Mouse (Mus musculus) MEL (cell line): ENCODE measurements at regions not wholly inside any gene's neighbourhood (a gene's known extent, or its start where the extent isn't known, plus 50 kb on each side); places are given as distances from the start of the nearest gene placed in this dataset.

ENCODE experiments used
- CTCF ChIP-seq, 3 experiments: IDR thresholded peaks in 2 of 3; conservative IDR thresholded peaks in 1 of 3; 2 replicates each; pipeline ENCODE4 v1.5.1; 2011 to 2012; ENCODE audit warnings: low read length in 3 of 3, low read depth in 2 of 3, mild to moderate bottlenecking in 2 of 3, improper control_type of control experiment in 1 of 3, inconsistent platforms in 1 of 3, mixed read lengths in 1 of 3, moderate library complexity in 1 of 3; ENCODE audit not compliant: control insufficient read depth in 1 of 3, insufficient read depth in 1 of 3, poor library complexity in 1 of 3, severe bottlenecking in 1 of 3
- POLR2AphosphoS5 ChIP-seq: IDR thresholded peaks from 2 replicates; pipeline ENCODE4 v1.6.1; 2012; ENCODE audit warnings: low read depth, borderline replicate concordance, mild to moderate bottlenecking, inconsistent platforms, low read length, moderate library complexity, mixed read lengths
- USF1 ChIP-seq: IDR thresholded peaks from 2 replicates; pipeline ENCODE4 v1.6.1; 2014; ENCODE audit warnings: low read depth, mild to moderate bottlenecking, inconsistent platforms, low read length, improper control_type of control experiment, moderate library complexity
- ZC3H11A ChIP-seq: IDR thresholded peaks from 2 replicates; pipeline ENCODE4 v1.6.1; 2012; ENCODE audit warnings: low read depth, mild to moderate bottlenecking, inconsistent platforms, low read length, improper control_type of control experiment
- ZKSCAN1 ChIP-seq: IDR thresholded peaks from 2 replicates; pipeline ENCODE4 v1.6.1; 2012; ENCODE audit warnings: low read depth, mild to moderate bottlenecking, inconsistent platforms, low read length, improper control_type of control experiment, moderate library complexity

- TF ChIP-seq CTCF (IDR thresholded peaks at IDR 0.05 in 2 of 3, conservative IDR thresholded peaks at IDR 0.05 in 1 of 3; ENCODE audit: control insufficient read depth in 1 of 3, insufficient read depth in 1 of 3, low read depth in 2 of 3, low read length in 3 of 3, poor library complexity in 1 of 3, severe bottlenecking in 1 of 3) = no peak
- TF ChIP-seq POLR2AphosphoS5 = no peak
- no peak for TF ChIP-seq ZC3H11A
- no peak for TF ChIP-seq ZKSCAN1
- TF ChIP-seq USF1 = no peak
Measured at GRCm38 (mm10) chr13:115423761-115424160, 322.0 kb upstream of the Itga1 start.
